Mouse (Mus musculus) urinary bladder, postnatal 14 days (tissue): ENCODE measurements at regions not wholly inside any gene's neighbourhood (a gene's known extent, or its start where the extent isn't known, plus 50 kb on each side); places are given as distances from the start of the nearest gene placed in this dataset.

Source experiments
- DNase-seq: peaks from one replicate; pipeline ENCODE4 v3.0.0; 2021; ENCODE audit warnings: low spot score

DNA sequence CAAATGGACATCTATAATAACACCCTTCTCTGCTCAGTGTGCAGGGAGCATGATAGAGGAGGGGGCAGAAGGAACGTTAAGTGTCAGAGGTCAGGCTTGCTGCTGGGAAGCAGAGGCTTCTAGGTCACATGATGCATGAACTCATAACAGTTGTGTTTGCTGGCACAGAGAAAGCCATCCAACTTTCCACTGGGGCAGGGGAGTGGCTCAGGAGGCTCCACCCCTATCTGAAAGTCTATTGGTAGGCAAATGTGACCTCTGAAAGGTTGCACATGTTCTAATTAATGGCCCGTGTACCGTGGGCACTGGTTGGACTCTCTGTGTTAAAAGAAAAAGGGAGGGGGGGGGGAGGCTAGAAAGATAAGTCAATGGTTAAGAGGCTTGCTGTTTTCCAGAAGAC, 224.6 kb downstream of the Slc16a7 start:
- DNase-seq: no peak

- DNase-seq: no peak
Measured at GRCm38 (mm10) chr10:125161077-125161476, 228.2 kb downstream of the Slc16a7 start.

- no peak for DNase-seq
Measured at GRCm38 (mm10) chr10:125148753-125149152, 240.5 kb downstream of the Slc16a7 start.

DNA sequence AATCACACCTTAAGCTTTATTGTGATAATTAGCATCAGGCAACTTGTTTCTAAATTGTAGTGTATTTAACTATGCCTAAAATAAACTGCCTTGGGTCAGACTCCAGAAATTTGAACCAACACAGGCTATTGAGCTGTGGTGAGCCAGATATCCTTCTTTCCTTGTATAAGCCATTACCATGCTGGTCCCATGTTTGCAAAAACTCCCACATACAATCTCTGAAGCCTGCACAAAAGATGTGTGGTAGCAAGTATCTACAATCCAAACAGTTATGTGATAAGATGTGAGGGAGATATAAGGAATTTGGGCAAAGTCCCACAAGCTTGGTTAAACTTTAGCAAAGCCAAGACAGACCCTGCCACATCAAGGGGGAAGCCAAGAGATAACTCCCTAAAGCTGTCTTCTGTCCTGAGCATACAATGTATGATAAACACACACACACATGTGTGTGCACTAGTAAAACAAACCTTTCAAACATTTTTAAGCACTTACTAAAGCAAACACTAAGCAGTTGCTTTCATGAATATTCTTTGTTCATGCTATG, 242.0 kb downstream of the Slc16a7 start:
- DNase-seq: no peak

GRCm38 (mm10) chr10:125146365-125146764, 242.9 kb downstream of the Slc16a7 start:
- DNase-seq: no peak

- no peak for DNase-seq
Measured at GRCm38 (mm10) chr10:125145809-125146208, 243.5 kb downstream of the Slc16a7 start.

DNA sequence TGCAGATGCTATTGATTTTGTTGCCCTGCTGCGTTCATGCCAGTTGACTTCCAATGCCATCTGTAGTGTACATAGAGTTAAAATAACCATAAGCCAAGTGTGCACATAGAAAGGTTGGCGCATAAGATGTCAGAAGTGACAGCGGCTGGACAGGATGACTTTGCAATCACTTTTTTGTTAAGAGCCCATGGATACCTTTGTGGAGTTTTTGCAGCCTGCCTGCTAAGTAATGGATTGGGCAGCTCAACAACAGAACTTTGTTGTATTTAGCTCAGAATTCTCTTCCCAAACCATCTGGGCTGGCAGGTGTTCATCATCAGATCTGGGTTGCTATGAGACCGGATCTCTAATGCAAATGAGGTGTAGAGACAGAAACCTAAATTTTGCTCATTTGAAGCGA, 267.5 kb downstream of the Slc16a7 start:
- DNase-seq: no peak

GRCm38 (mm10) chr10:125114318-125114717, 274.9 kb downstream of the Slc16a7 start:
- peak; percentile 4 for DNase-seq

DNA sequence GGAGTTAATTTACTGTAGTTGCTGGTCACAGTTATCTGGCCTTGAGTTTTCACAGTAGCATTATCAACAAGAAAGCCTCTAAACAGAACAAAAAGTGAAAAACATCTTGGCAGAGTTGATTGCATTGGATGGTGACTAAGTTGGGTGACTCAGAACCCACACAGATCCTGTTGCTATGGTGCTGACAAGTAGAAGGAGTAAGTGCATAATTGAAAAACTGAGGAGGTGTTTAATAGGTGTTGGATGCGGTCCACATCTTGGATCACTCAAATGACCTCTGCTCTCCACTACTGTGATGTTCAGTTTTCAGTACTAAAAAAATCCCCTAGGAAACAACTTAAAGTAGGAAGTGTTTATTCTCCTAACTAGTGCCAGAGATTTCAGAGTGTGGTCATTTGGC, 280.3 kb downstream of the Slc16a7 start:
- no peak for DNase-seq

- no peak for DNase-seq
Measured at GRCm38 (mm10) chr10:125084975-125085374, 304.3 kb downstream of the Slc16a7 start.

DNA sequence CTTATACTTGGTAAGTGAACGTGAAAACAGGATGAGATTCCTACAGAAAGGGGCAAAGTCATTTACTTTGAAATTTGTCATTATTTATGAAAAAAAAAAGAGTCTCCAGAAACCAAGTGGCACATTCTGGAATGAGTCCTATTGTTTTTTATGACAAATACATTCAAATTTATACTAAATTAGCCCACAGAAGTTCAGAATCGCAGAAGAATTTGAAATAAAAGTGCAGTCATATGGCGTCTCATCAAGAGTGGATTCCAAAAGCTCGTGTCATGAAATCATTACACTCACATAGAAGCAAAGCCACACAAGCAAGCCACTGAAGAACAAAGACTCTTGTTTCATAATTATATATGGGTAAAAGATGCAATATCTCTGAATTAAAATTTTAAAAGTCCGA, 316.9 kb downstream of the Slc16a7 start:
- DNase-seq: no peak

DNA sequence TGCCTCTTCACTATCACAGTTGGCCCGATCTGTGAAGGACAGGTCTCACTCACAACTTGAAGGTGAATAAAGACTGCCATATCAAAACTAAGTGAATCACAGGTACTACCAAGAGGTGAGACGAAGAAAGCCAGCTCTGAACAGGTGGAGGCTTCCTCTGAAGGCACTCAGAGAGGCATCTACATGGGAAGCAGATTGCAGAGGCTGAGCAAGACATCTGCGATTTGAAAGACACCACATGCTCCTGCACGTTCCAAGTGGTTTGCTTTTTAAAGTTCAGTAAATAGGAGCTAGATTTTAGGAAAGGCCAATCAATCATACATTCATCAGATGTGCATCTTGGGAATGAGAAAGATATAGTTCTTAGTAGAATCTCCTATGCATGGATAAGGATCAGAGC, 319.0 kb downstream of the Slc16a7 start:
- DNase-seq: no peak

GRCm38 (mm10) chr10:125039290-125039689, 350.0 kb downstream of the Slc16a7 start:
- no peak for DNase-seq

DNA sequence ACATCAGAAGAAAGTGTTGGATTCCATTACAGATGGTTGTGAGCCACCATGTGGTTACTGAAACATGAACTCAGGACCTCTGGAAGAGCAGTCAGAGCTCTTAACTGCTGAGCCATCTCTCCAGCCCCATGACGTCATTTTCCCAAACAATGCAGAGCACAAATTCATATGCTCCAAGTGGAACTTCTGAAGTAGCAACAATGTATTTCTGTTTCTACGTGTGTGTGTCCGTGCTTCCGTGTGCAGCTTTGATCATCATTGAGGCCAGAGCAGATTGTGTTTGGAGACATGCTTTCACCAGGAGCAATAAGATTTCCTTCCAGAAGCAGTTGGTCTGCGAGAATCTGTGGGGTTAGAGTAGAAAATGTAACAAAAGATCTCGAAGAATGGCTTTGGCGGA, 353.6 kb downstream of the Slc16a7 start:
- no peak for DNase-seq

DNA sequence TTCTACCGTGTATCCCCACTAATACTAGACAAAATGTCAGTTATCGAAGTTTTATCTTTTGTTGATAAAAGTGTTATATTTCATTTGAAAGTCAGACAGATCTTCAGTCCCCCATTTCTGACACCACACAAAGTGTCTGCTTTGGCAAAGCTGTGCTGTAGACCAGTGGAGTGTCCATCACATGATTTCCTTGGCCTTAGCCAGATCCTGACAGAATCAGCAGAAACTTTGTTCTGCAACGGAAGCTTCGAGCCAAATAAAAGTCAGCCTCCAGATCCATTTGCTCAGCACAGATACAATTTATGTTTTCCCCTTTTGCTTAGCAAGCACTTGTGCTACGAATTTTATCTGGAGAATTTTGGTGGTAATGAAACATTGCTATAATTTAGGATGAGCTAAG, 360.9 kb downstream of the Slc16a7 start:
- DNase-seq: no peak

DNA sequence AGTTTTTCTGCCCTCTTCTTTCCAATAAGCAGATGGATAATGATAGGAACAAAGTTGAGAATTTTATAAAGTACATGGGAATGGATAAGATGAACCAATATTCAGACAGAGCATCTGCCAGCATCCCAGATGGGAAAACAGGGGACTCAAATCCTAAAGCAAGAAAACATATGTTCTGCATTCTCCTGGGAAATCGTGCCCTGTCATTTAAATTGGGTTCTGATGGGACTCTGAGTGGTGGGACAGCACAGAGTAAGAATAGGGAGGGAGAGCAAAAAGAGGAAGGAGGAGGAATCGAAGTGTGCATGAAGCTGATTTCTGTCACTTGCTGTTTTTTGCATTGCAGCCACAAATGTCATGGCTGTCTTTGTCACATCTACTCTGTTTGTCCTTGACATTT, 362.4 kb downstream of the Slc16a7 start:
- no peak for DNase-seq
